Mouse (Mus musculus) cerebellum, adult 2 months (tissue): ENCODE measurements around the gene Psap. TPM values are rescaled to one million over a fixed set of nuclear protein-coding genes. Genes with fewer than 3 reads are reported as not detected.

Experiments
- DNase-seq, 2 experiments: peaks; one replicate each; pipeline ENCODE4 v3.0.0; 2021
- H3K27ac ChIP-seq: fragments of 200-500 bp; 2 replicates; pipeline ENCODE4 v1.5.1; 2012; ENCODE audit warnings: low read length, control low read depth, inconsistent platforms; ENCODE audit not compliant: insufficient read depth
- H3K27me3 ChIP-seq: fragments of 200-500 bp; 2 replicates; pipeline ENCODE4 v1.6.1; 2012; ENCODE audit warnings: inconsistent platforms, mild to moderate bottlenecking, low read length, moderate library complexity; ENCODE audit not compliant: control insufficient read depth, insufficient read depth
- H3K4me1 ChIP-seq: fragments of 200-500 bp; 2 replicates; pipeline ENCODE4 v1.6.1; 2011; ENCODE audit warnings: low read length; ENCODE audit not compliant: control insufficient read depth, insufficient read depth
- H3K4me3 ChIP-seq: fragments of 200-500 bp; replicated peaks from 2 replicates; pipeline ENCODE3; 2011; ENCODE audit warnings: mild to moderate bottlenecking, low read depth, low read length, control low read depth; ENCODE audit not compliant: insufficient read depth
- CTCF ChIP-seq: fragments of 200-500 bp; IDR thresholded peaks from 2 replicates; pipeline ENCODE4 v1.5.1; 2011; ENCODE audit warnings: low read depth, mild to moderate bottlenecking, control low read depth, low read length, moderate library complexity, borderline replicate concordance; ENCODE audit not compliant: insufficient read depth
- POLR2A ChIP-seq: fragments of 200-500 bp; IDR thresholded peaks from 2 replicates; pipeline ENCODE4 v1.6.1; 2011; ENCODE audit warnings: low read length, control low read depth, borderline replicate concordance; ENCODE audit not compliant: insufficient read depth
- WGBS: fragments of 180-500 bp; shearing (Covaris S2); methylation state at CpG from one replicate; pipeline ENCODE4 v1.1.7; 2018; 5-methylcytosine and 5-hydroxymethylcytosine counted together
- polyA plus RNA-seq: library from polyadenylated mRNA; depleted of rRNA; stranded (reverse); fragments of >200 nt; gene quantifications from 2 replicates; pipeline ENCODE4 v1.2.3, GENCODE M21; 2012

Psap gene
- polyA plus RNA-seq, 1 experiment, result 2,061 TPM

DNA sequence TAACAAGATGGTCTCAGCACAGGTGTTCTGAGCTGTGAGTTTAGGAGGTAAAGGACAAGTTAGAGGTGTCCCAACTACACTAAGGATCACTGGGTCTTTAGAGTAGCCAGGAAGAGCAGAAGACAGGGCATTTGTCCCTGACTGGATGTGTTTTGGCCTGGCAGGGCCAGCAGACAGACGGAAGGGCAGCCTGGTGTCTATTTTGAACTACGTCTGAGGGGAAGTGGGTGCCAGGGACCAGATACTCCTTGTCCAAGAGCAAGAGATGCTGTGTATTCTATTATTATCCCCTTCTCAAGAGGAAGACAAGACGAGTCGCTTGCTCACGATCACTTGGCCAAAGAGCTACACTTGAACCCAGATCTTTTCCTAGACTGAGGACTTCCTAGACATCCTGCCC, 36.2 kb downstream of the Psap start:
- 65% methylated on average over 5 of the region's 5 CpGs for WGBS
- TF ChIP-seq POLR2A (no peak), CTCF (no peak)
- H3K27me3 ChIP-seq, result no peaks in the 10 kb centered on the region
- DNase-seq, result no peak
- H3K4me3 ChIP-seq, result no peak overlapping the region
- H3K4me1 ChIP-seq, result peaks cover 19% of the 10 kb centered on the region
- no peak overlapping the region for H3K27ac ChIP-seq

DNA sequence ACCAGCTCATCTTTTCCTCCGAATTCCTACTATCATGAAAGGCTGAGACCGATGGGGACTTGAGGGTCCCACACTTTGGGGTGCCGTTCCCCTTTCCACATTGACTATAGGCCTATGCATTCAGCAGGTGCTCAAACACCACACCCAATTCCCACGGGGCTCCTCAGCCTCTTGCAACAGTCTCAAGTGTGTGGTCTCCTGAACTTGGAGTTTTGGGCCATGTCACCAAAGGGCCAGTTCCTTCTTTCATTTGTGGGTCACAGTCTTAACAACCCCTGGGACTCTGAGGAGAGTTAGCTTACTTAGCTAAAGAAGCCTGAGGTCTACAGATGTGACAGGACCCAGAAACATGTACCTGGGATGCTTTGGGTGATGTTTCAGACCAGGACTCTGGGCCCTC, 38.7 kb downstream of the Psap start:
- Histone ChIP-seq H3K4me3 (no peak overlapping the region), H3K27me3 (no peaks in the 10 kb centered on the region), H3K4me1 (peaks cover 4% of the 10 kb centered on the region), H3K27ac (no peak overlapping the region)
- 89% methylated on average over 4 of the region's 4 CpGs for WGBS
- no peak for DNase-seq
- TF ChIP-seq CTCF, result no peak
- TF ChIP-seq POLR2A, result no peak

DNA sequence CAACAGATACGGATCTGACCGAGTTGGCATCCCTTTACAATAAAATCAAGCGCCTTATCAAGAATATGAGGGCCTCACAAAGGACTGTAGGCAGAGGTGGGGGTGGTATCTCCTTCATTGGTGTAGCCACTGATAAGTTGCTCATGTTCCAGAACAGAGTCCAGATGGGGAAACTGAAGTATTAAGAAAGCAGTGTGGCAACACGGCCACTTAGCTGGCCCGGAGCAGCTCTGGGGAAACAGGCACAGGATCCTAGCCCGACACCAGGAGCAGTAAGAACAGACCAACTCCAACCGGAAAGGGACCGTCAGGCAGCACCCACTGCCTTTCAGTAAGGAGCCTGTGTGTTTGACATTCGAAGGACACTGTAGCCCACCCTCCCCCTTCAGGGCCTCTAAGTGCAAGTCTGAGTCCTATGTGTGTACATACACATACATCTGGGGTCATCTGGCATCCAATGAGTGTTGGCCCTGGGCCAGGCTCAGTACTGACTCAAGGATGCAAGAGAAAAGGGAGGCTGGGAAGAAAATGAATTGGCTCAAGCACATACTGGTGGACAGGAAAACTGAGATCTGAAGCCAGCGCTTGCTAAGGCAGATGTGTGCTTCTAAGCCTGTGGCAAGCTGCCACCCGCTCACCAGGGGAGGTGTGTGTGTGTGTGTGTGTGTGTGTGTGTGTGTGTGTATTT, 51.7 kb downstream of the Psap start:
- no peak for TF ChIP-seq POLR2A
- TF ChIP-seq CTCF, result no peak
- no peaks in the 10 kb centered on the region for H3K4me1 ChIP-seq
- no peak overlapping the region for H3K27ac ChIP-seq
- no peak overlapping the region for H3K4me3 ChIP-seq
- 50% methylated on average over 11 of the region's 11 CpGs for WGBS
- no peak for DNase-seq
- no peaks in the 10 kb centered on the region for H3K27me3 ChIP-seq

- no peaks in the 10 kb centered on the region for H3K27me3 ChIP-seq
- H3K4me3 ChIP-seq, result no peak overlapping the region
- H3K4me1 ChIP-seq, result no peaks in the 10 kb centered on the region
- no peak for DNase-seq
- H3K27ac ChIP-seq, result no peak overlapping the region
- WGBS, result 91% methylated on average over 7 of the region's 7 CpGs
- no peak for TF ChIP-seq POLR2A
Measured at GRCm38 (mm10) chr10:60334583-60334982, 57.2 kb downstream of the Psap start.

DNA sequence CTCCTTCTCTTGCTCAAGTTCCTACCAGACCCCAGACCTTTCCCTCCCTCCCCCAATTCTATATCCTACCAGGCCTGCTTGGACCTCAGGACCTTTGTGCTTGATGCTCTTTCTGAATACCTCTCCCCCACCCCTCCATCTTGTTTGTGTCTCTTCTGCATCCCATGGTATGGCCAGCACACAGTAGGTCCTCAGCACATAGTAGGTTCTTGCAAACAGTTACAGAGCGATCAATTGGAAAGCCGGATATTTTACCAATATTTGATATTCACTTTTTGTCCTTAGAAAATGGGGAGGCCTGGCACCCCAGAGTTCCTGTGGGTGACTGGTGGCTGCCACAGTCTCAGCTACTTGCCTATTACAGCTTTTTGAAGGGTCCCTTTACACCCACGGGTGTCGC, 57.6 kb downstream of the Psap start:
- WGBS, result 94% methylated on average over 4 of the region's 4 CpGs
- TF ChIP-seq CTCF, result no peak
- no peak for TF ChIP-seq POLR2A
- no peak for DNase-seq

DNA sequence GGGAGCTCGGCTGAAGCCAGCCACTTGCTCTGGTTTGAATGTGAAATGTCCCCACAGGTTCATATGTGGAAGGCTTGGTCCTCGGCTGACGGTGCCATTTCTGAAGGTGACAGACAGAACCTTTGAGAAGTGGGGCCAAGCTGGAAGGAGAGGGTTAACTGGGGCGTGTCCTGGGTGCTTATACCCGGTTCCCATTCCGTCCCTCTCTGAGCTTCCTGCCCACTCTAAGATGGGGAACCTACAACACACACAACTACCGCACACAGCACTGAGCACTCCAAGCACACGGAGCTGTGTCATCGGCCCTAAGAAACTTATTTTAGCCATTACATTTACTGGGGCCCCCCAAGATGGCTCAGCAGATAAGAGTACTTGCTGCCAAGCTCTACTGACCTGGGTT, 64.1 kb downstream of the Psap start:
- H3K27me3 ChIP-seq, result no peaks in the 10 kb centered on the region
- no peak for DNase-seq
- no peak overlapping the region for H3K4me3 ChIP-seq
- no peaks in the 10 kb centered on the region for H3K4me1 ChIP-seq
- WGBS, result 81% methylated on average over 9 of the region's 9 CpGs
- H3K27ac ChIP-seq, result no peak overlapping the region
- no peak for TF ChIP-seq CTCF
- no peak for TF ChIP-seq POLR2A

More for the DNA sequence above, 57.6 kb downstream of the Psap start:
- H3K27me3 ChIP-seq, result no peaks in the 10 kb centered on the region
- no peak overlapping the region for H3K4me3 ChIP-seq
- H3K4me1 ChIP-seq, result no peaks in the 10 kb centered on the region
- no peak overlapping the region for H3K27ac ChIP-seq

DNA sequence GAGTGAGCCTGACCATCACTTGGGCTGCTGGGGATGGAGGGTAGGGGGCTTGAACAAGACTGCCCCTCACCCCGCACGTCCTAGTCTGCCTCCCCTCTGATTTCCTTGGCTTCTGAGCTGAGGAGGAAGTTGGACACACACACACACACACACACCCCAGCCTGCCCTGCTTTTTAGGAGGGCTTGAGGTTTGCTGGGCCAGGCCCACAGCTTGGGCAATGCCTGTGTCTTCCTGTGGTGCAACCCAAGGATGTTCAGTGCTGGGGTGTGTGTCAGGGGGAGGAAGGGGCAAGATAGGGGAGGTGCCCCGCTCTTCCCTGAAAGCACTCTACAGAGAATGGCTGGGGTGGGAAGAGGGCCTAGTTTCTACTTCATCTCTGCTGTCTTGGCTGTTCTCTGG, 66.7 kb downstream of the Psap start:
- 71% methylated on average over 3 of the region's 3 CpGs for WGBS
- Histone ChIP-seq H3K4me3 (no peak overlapping the region), H3K27me3 (peaks cover 2% of the 10 kb centered on the region; the same call in 1 of the 2 replicates), H3K4me1 (no peaks in the 10 kb centered on the region), H3K27ac (no peak overlapping the region)
- DNase-seq, result no peak
- TF ChIP-seq POLR2A (no peak), CTCF (no peak)

DNA sequence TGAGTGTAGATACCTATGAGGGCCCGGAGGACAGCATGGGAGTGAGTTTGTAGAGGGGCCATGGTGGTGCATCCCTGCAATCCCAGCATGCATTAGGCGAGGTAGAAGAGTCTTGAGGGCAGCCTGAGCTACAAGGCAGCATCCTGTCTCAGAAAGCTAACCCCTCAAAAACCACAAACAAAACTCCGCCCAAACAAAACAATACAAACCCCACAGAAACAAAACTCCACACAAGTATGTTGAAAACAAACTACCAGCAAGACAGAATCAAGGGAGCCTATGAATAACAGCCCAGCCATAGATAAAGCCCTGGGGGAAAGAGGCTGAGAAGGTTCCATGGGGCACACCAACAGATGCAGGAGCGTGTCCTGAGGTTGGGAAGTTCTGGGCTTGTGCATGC, 68.6 kb downstream of the Psap start:
- TF ChIP-seq POLR2A, result no peak
- TF ChIP-seq CTCF, result no peak
- H3K4me3 ChIP-seq, result no peak overlapping the region
- DNase-seq, result no peak
- no peaks in the 10 kb centered on the region for H3K4me1 ChIP-seq
- no peak overlapping the region for H3K27ac ChIP-seq
- 88% methylated on average over 4 of the region's 4 CpGs for WGBS
- peaks cover 2% of the 10 kb centered on the region; the same call in 1 of the 2 replicates for H3K27me3 ChIP-seq
